Mouse (Mus musculus): Measurements from ENCODE around the gene Parvg. TPM values are rescaled to one million over a fixed set of nuclear protein-coding genes. Genes with fewer than 3 reads are reported as not detected.

The Parvg gene
- polyA plus RNA-seq, 1 experiment = 3.3 TPM

DNA sequence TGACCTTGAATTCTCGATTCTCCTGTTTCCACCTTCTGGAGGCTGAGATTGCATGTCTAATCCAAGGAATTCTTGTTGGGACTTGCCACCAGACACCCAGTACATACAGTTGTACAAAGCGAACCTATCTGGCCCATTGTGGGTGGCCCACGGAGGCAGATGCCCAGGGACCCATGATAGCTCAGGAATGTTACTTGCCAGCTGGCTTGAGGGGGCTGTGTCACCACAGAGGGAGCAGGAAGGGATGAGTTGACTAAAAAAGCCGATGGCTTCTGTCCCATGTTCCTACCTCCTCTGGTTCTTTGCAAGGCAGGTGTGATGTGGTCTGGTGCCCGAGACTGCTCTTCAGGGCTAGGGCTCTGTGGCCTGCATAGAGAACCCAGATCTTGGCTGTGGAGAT lies 32.7 kb upstream of the Parvg start:
- H3K4me1 ChIP-seq (ENCODE audit: control insufficient read depth, insufficient read depth, low read length) = no peaks in the 10 kb centered on the region
- TF ChIP-seq CTCF (IDR thresholded peaks at IDR 0.05; ENCODE audit: low read depth, low read length) = no peak
- TF ChIP-seq POLR2A (IDR thresholded peaks at IDR 0.05; ENCODE audit: borderline replicate concordance, low read depth, low read length) = no peak
- H3K4me3 ChIP-seq (ENCODE audit: insufficient read depth, low read length) = no peak overlapping the region

DNA sequence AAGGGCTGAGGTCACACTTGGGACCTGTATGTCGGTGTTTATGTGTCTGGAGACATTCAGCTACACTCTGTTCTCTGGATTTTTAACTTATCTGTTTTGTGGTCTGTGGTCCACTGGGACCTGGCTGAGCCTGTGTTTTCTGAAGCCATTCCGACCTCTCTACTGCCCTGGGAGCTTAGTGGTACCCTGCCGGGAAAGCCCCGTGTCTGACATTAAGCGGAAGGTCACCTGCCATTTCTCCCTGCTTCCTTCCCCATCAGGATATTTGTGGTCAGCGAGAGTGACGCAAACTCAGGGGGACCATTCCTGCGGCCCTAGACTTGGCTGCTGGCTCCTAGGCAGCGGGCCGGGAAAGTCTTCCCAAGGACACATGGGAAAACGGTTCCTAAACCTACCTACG lies 30.2 kb upstream of the Parvg start:
- Histone ChIP-seq H3K27ac (ENCODE audit: insufficient read depth, low read depth, low read length) (no peak overlapping the region), H3K4me3 (ENCODE audit: insufficient read depth, low read length) (no peak overlapping the region), H3K4me1 (ENCODE audit: control insufficient read depth, insufficient read depth, low read length) (no peaks in the 10 kb centered on the region)
- TF ChIP-seq CTCF (IDR thresholded peaks at IDR 0.05; ENCODE audit: low read depth, low read length) (no peak), POLR2A (IDR thresholded peaks at IDR 0.05; ENCODE audit: borderline replicate concordance, low read depth, low read length) (no peak)

More for the DNA sequence above, 32.7 kb upstream of the Parvg start:
- H3K27ac ChIP-seq (ENCODE audit: insufficient read depth, low read depth, low read length) = no peak overlapping the region

DNA sequence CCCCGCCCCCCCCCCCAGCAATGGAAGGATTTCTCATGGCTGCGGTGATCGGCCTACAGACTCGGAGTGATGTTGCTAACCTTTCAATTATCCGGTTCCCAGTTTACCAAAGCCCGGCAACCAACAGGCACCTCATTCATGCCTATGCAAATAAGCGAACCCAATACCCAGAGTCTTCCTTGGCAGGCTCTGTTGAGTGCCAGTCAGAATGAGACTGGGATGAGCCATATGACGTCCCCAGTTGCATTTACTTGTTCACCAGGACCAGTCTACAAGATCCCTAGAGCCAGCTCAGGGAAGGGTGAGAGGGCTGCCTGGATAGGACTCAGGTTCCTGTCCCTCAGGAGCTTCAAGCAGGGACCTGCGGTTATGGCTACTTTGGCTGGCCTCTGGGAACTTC lies 29.4 kb upstream of the Parvg start:
- H3K27ac ChIP-seq (ENCODE audit: insufficient read depth, low read depth, low read length) = no peak overlapping the region
- no peak overlapping the region for H3K4me3 ChIP-seq (ENCODE audit: insufficient read depth, low read length)
- H3K4me1 ChIP-seq (ENCODE audit: control insufficient read depth, insufficient read depth, low read length) = no peaks in the 10 kb centered on the region
- TF ChIP-seq POLR2A (IDR thresholded peaks at IDR 0.05; ENCODE audit: borderline replicate concordance, low read depth, low read length) (no peak), CTCF (IDR thresholded peaks at IDR 0.05; ENCODE audit: low read depth, low read length) (no peak)

GRCm38 (mm10) chr15:84295225-84295624 lies 28.6 kb upstream of the Parvg start:
- Histone ChIP-seq H3K4me1 (ENCODE audit: control insufficient read depth, insufficient read depth, low read length) (no peaks in the 10 kb centered on the region), H3K4me3 (ENCODE audit: insufficient read depth, low read length) (no peak overlapping the region), H3K27ac (ENCODE audit: insufficient read depth, low read depth, low read length) (no peak overlapping the region)
- TF ChIP-seq CTCF (IDR thresholded peaks at IDR 0.05; ENCODE audit: low read depth, low read length) = no peak

DNA sequence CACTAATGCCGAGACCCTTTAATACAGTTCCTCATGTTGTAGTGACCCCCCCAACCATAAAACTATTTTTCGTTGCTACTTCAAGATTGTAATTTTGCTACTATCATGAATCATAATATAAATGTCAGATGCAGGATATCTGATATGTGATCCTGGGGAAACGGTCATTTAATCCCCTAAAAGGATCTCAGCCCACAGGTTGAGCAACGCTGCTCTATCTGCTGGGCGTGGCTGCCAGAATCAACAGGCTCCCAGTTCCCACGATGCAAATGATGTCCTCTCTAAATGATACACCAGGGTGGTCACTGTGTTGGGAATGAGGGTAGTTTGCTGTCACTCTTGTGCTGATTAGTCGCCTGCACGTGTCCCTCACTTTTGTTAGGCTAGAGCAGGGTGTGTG lies 26.4 kb upstream of the Parvg start:
- TF ChIP-seq CTCF (IDR thresholded peaks at IDR 0.05; ENCODE audit: low read depth, low read length) (no peak), POLR2A (IDR thresholded peaks at IDR 0.05; ENCODE audit: borderline replicate concordance, low read depth, low read length) (no peak)
- no peak overlapping the region for H3K27ac ChIP-seq (ENCODE audit: insufficient read depth, low read depth, low read length)
- H3K4me1 ChIP-seq (ENCODE audit: control insufficient read depth, insufficient read depth, low read length) = no peaks in the 10 kb centered on the region
- H3K4me3 ChIP-seq (ENCODE audit: insufficient read depth, low read length) = no peak overlapping the region

DNA sequence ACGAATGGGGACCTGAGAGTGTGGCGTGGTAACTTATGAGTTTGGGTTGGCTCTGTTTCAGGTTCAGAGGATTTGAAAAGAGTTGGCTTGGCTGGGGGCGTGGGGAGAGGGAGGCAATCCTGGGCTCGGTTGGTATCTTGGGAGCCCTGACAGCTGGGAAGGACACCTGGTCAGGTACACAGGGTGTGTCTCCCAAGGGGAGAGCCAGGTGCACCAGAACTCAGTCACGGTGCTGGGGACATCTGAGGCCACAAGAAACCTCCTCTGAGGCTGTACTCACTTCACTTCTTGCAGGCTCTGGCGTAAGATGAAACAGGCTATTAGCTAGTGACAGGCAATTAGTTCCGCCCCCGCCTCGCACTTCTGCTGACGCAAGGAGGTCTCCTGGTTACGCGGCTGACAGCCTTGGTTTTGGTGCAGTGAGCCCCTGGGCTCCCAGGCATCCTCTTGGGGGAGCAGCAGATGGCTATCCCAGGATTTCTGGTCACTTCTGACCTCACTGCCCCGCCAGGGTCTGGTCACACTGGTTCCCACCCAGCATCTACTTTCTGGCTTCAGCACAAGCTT lies 24.9 kb upstream of the Parvg start:
- no peak overlapping the region for H3K4me3 ChIP-seq (ENCODE audit: insufficient read depth, low read length)
- no peaks in the 10 kb centered on the region for H3K4me1 ChIP-seq (ENCODE audit: control insufficient read depth, insufficient read depth, low read length)
- H3K27ac ChIP-seq (ENCODE audit: insufficient read depth, low read depth, low read length) = no peak overlapping the region
- TF ChIP-seq POLR2A (IDR thresholded peaks at IDR 0.05; ENCODE audit: borderline replicate concordance, low read depth, low read length) (no peak), CTCF (IDR thresholded peaks at IDR 0.05; ENCODE audit: low read depth, low read length) (no peak)

- no peak overlapping the region for H3K4me3 ChIP-seq (ENCODE audit: insufficient read depth, low read length)
- no peak overlapping the region for H3K27ac ChIP-seq (ENCODE audit: insufficient read depth, low read depth, low read length)
- no peak for TF ChIP-seq POLR2A (IDR thresholded peaks at IDR 0.05; ENCODE audit: borderline replicate concordance, low read depth, low read length)
- TF ChIP-seq CTCF (IDR thresholded peaks at IDR 0.05; ENCODE audit: low read depth, low read length) = no peak
- no peaks in the 10 kb centered on the region for H3K4me1 ChIP-seq (ENCODE audit: control insufficient read depth, insufficient read depth, low read length)
These were observed 24.0 kb upstream of the Parvg start for GRCm38 (mm10) chr15:84299662-84300333.

DNA sequence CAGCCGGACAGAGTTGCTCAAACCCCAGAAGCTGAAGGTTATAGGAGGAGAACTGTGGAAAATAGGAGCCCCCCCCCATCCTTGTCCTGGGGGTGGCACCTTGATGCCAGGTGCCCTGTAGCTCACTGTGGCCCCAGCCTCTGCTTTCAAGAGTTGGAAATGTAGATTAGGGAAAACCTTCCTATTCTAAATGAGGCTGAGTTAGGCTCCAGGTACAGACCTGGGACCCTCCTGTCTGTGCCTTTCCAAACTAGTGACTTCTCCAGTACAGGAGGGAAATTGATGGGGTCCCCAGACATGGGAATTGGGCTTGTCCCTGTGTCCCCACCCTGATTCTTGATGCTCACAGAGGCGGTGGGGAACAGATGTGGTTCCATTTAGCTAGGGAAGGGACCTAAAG lies 23.2 kb upstream of the Parvg start:
- Histone ChIP-seq H3K4me1 (ENCODE audit: control insufficient read depth, insufficient read depth, low read length) (no peaks in the 10 kb centered on the region), H3K4me3 (ENCODE audit: insufficient read depth, low read length) (no peak overlapping the region), H3K27ac (ENCODE audit: insufficient read depth, low read depth, low read length) (no peak overlapping the region)
- no peak for TF ChIP-seq POLR2A (IDR thresholded peaks at IDR 0.05; ENCODE audit: borderline replicate concordance, low read depth, low read length)
- no peak for TF ChIP-seq CTCF (IDR thresholded peaks at IDR 0.05; ENCODE audit: low read depth, low read length)

DNA sequence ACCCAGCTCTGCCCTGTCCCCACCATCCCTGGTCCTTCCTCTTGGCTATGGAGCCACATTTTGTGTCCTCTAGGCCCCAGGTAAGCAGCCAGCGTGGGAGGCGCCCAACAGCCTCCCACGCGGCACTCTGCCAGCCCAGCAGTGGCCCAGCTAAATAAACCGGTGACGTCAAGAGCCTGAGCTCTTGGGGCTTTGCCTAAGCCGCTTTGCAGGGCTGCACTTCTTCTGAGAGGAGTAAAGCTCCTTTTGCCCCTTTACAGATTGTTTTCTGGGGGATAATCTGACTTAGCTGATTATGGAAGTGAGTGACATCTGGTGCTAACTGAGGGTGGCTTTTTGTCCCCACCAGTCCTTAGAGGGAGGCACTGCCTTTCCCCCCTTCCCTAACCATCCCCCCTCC lies 22.8 kb upstream of the Parvg start:
- Histone ChIP-seq H3K4me3 (ENCODE audit: insufficient read depth, low read length) (no peak overlapping the region), H3K27ac (ENCODE audit: insufficient read depth, low read depth, low read length) (no peak overlapping the region)
- TF ChIP-seq CTCF (IDR thresholded peaks at IDR 0.05; ENCODE audit: low read depth, low read length) (no peak), POLR2A (IDR thresholded peaks at IDR 0.05; ENCODE audit: borderline replicate concordance, low read depth, low read length) (no peak)

DNA sequence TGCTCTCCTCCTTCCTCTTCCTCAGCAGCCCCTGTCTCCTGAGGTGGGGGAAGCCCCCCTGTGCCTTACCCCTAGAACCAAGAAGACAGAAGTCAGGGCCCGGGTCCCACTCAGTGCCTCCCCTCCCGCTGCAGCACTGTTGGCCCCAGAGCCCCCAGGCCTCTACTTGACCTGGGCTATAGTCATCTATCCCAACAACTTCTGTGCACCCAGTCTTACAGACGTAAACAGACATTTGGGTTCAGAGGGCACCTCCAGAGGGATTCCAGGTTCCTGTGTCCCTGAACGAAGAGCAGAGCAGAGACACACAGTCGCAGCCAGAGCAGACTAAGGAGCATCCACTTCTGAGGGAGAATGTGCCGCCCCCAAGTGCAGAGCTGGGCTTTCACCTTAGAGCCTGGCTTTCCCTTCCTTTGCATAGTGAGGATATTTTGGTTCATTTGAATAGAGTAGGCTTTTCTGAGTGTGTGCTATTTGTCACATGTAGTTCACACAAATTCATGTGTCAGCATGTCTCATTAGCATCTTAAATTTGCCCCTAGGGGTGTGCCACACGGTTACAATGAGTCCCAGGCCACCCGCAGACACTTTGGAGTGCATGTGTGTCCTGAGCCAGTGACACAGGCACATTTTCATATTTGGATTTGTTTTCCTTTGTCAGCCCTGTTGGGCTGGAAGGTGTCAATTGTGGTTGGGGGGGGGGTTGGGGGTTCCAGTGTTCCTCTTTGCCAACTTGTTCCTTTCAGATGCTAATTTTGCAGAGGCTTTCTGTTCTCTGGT lies 22.0 kb upstream of the Parvg start:
- TF ChIP-seq CTCF (IDR thresholded peaks at IDR 0.05; ENCODE audit: low read depth, low read length) = no peak
- TF ChIP-seq POLR2A (IDR thresholded peaks at IDR 0.05; ENCODE audit: borderline replicate concordance, low read depth, low read length) = no peak
- Histone ChIP-seq H3K4me3 (ENCODE audit: insufficient read depth, low read length) (no peak overlapping the region), H3K27ac (ENCODE audit: insufficient read depth, low read depth, low read length) (no peak overlapping the region), H3K4me1 (ENCODE audit: control insufficient read depth, insufficient read depth, low read length) (no peaks in the 10 kb centered on the region)

More for the DNA sequence above, 22.8 kb upstream of the Parvg start:
- H3K4me1 ChIP-seq (ENCODE audit: control insufficient read depth, insufficient read depth, low read length) = no peaks in the 10 kb centered on the region

All from bone marrow macrophage, adult 2 months (primary cell).